Mouse (Mus musculus) brain, embryonic 18.5 days (tissue): Measurements from ENCODE around the gene Mgrn1.

Experiments
- DNase-seq: peaks from one replicate; pipeline ENCODE4 v3.0.0-alpha.2; 2012; ENCODE audit warnings: low read depth, low spot score

Mgrn1 gene

GRCm38 (mm10) chr16:4978275-4979051, 92.4 kb downstream of the Mgrn1 start:
- no peak for DNase-seq

- DNase-seq, result no peak
Observed at GRCm38 (mm10) chr16:4979755-4980380, 93.8 kb downstream of the Mgrn1 start.

- no peak for DNase-seq
Observed at GRCm38 (mm10) chr16:4984717-4985116, 98.7 kb downstream of the Mgrn1 start.
